Mouse (Mus musculus): ENCODE results near the gene Hist1h1t.
"Not testable (repeated sequence)": the region's sequence is repeated elsewhere in the genome, so short reads cannot be mapped to it uniquely, and the experiment has no call there.

Hist1h1t gene

GRCm38 (mm10) chr13:23699767-23700166, 4.2 kb downstream of the Hist1h1t start:
- no peak for DNase-seq (ENCODE audit: low spot score in 2 of 2)

GRCm38 (mm10) chr13:23700786-23701520, 5.3 kb downstream of the Hist1h1t start:
- peak; percentile 83 to 84 for DNase-seq (ENCODE audit: low spot score in 2 of 2)

DNA sequence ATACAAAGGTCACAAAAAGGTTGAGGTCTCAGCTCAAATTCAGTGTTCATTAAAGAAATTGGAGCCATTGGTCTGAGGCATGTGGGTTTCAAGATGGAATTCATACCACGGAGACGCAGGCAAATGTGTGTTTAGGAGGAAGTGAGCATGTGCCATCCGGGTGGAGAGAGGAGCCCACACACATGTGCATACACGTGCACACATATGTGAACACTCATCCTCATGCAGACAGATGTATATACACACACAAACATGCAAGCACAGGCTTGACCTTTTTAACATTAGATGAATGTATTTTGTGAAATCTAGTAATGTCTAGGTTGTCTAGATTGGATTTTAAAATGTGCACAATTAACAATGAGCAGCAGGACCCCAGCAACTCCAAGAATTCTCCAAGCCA, 6.6 kb downstream of the Hist1h1t start:
- DNase-seq (ENCODE audit: low spot score in 2 of 2) = no peak

GRCm38 (mm10) chr13:23702801-23703200, 7.2 kb downstream of the Hist1h1t start:
- DNase-seq (ENCODE audit: low spot score in 2 of 2) = not testable (repeated sequence)

- no peak for DNase-seq (ENCODE audit: low spot score in 2 of 2)
Measured at GRCm38 (mm10) chr13:23705751-23706356, 10.2 kb downstream of the Hist1h1t start.

GRCm38 (mm10) chr13:23706771-23707170, 11.2 kb downstream of the Hist1h1t start:
- no peak for DNase-seq (ENCODE audit: low spot score in 2 of 2)

- no peak for DNase-seq (ENCODE audit: low spot score in 2 of 2)
Measured at GRCm38 (mm10) chr13:23708041-23708440, 12.4 kb downstream of the Hist1h1t start.

- no peak for DNase-seq (ENCODE audit: low spot score in 2 of 2)
Measured at GRCm38 (mm10) chr13:23708654-23709053, 13.0 kb downstream of the Hist1h1t start.

DNA sequence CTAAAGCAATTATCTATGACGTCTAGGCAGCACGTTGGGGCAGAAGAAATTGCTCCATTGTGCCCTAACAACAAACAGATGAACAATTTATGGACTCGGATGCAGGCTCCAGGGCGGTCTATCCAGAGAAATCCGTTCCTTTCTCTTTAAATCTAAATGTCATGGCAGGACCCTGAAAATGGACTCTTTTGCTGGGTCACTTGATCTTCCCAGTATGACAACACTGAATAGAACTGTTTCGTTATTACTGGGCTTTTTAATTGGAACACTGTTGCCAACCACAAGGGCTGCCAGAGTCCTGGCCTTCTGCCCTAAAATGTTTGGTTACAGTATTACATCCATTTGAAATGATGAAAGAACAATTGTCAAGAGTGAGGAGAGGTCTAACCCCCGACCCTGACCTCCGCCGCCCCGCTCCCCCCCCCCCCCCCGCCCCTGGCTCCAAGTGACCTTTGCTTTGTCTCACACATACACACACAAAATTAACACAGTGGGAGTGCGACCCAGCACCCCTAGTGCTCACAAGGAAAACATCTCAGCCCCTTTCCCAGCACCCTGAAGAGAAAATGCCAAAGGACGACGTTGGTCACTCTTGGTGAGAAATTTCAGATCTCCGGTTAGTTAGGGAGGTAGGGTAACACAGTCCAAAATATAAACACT, 14.2 kb downstream of the Hist1h1t start:
- DNase-seq (ENCODE audit: low spot score in 2 of 2) = peak in 1 of 2 experiments; percentile 11

DNA sequence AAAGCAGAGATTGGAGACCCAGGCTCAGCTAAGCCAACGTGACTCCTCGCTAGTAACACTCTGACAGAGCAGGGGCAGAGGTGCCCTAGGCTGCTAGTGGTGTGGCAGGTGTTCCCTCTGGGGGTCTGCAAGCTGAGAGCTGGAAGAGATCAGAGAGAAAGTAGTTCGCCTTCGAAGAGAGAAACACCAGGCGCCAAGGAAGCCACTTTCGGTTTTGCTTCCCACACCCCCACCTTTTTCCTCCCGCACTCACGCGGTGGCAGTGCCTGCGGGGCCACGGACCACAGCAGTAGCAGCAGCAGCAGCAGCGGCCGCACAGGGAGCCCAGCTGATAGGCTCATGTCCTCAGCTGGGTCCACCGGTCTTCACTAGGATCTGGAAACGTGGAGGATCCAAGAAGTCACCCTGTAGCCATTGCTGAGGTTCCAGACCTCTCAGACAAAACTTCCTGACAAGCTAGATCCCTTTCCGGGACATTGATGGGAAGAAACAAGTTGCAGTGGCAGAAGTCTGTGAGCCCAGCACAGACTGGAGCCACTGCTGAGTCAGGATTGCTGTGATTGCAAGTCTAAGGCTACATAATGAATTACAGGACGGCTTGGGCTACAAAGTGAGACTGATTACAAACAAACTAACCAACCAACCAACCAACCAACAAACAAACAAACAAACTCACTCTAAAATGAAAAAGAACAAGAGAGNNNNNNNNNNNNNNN, 14.9 kb downstream of the Hist1h1t start, which contains the start of gene Hfe:
TSS of gene Hfe (minus strand) at position 481 of the 716 bp plus-strand sequence.
- peak; percentile 62 to 63 for DNase-seq (ENCODE audit: low spot score in 2 of 2)

DNA sequence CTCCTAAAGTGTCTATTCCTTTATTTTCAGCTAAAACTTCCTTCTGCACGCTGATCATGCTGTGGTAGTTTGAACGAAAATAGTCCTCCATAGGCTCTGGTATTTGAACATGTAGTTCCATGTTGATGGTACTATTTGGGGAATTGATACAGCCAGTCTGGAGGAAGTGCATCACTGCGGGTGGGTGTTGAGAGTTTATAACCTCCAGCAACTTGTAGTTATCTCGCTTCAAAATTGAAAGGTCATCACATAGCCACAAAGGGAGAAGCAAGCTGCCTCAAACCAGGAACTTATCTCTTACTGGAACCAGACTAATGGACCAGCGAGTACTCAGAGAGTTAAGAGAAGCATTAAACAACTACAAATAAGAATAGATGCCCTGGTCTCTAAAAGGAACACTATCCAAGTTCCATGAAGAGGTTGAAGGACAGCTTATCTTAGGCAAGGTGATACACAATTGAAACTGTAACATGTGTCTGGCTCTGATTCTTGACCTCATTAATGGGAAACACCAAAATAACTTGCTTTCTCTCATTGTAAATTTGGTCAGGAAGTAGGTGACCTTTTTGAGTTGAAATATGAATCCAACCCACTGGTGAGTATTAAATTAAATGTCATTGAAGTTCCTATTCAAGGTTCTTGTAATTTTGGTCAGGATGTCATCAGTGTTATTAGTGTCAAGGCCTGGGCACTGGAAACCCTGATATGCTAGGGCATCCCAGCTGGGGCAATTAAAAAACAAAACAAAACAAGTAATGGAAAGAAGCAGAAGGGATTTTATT, 20.8 kb downstream of the Hist1h1t start:
- no peak for DNase-seq (ENCODE audit: low spot score in 2 of 2)

GRCm38 (mm10) chr13:23717176-23717575, 21.6 kb downstream of the Hist1h1t start:
- DNase-seq (ENCODE audit: low spot score in 2 of 2) = no peak

DNA sequence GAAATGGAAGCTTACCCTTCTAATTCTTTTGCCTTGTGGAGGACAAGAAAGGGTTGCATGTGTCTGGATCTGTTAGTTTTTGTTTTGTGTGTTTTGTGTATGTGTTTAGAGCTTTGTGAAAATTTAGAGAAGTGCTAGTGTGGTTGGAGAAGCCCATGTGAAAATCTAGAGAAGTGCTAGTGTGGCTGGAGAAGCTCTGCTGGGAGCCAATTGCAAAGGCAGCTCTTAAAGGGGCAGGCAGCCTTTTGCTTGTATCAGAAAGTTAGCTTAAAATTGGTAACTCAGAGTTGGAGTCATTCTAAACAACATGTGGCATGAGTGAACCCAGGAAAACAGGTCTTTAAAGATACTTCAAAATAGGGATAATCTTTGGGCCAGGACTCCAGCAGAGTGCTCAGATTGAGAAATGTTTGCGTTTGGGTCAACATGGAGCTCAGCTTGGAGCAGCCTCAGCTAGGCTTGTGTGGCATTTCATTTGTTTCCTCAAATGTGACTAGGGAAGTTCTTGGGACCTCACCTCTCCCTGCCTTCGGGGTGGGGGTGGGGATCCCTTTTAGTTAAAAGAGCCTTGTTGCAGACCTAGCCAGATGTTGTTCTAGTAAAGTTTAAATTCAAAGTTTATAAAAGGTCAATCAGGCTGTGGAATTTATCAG, 22.1 kb downstream of the Hist1h1t start:
- DNase-seq (ENCODE audit: low spot score in 2 of 2) = not testable (repeated sequence)

GRCm38 (mm10) chr13:23724239-23724638, 28.6 kb downstream of the Hist1h1t start:
- DNase-seq (ENCODE audit: low spot score in 2 of 2) = no peak

DNA sequence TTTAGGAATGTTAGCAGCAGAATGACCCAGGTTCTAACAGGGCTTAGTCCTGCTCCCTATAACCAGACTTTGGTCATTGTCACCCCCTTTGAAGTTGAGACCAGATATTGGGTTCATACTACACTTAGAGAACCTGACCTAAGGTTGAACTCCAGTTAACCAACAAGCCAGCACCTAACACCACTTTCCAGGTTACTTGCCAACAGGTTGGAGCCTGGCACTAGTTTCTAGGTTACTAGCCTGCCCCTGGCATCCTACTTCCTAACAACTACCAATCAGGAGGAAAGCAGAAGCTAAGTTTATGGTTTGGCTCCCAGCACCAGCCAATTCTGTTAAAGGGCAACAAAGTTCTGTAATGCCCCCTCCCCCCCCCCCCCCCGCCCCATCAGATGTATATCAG, 29.6 kb downstream of the Hist1h1t start:
- no peak for DNase-seq (ENCODE audit: low spot score in 2 of 2)

DNA sequence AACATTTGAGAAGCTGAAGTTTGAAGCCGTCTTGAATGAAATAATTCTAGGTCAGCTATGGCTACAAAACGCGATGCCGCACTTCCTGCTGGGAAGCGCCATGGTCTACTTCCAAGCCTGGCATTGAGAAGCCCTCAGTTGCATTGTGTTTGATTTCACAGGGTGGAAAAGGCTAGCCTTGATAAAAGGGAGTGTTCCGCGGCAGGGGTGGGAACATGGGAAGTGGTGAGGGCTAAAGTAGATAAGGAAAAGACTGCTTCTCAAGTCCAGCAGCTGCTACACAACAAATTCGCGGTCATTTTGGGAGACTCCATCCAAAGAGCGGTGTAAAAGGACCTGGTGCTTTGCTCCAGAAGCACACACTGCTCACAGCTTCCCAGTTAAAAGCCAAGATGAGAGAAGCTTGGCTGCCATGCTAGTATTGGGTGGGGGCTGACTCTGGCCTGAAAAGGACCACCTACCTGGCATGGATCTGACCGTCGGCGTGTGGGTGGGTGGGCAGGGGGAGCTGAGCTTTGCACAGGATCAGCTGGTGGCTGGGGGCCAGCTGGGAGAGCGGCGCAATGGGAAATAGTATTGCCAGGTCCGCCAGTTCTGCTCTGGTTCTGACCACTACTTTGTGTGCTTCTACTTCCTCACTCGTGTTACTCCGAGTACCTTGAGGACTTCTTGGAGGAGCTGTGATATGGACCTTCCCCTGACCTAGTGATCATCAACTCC, 33.0 kb downstream of the Hist1h1t start:
- DNase-seq (ENCODE audit: low spot score in 2 of 2) = no peak

- no peak for DNase-seq (ENCODE audit: low spot score in 2 of 2)
Measured at GRCm38 (mm10) chr13:23729192-23729525, 33.5 kb downstream of the Hist1h1t start.

GRCm38 (mm10) chr13:23729706-23730105, 34.1 kb downstream of the Hist1h1t start:
- no peak for DNase-seq (ENCODE audit: low spot score in 2 of 2)

GRCm38 (mm10) chr13:23730479-23730878, 34.9 kb downstream of the Hist1h1t start:
- no peak for DNase-seq (ENCODE audit: low spot score in 2 of 2)

DNA sequence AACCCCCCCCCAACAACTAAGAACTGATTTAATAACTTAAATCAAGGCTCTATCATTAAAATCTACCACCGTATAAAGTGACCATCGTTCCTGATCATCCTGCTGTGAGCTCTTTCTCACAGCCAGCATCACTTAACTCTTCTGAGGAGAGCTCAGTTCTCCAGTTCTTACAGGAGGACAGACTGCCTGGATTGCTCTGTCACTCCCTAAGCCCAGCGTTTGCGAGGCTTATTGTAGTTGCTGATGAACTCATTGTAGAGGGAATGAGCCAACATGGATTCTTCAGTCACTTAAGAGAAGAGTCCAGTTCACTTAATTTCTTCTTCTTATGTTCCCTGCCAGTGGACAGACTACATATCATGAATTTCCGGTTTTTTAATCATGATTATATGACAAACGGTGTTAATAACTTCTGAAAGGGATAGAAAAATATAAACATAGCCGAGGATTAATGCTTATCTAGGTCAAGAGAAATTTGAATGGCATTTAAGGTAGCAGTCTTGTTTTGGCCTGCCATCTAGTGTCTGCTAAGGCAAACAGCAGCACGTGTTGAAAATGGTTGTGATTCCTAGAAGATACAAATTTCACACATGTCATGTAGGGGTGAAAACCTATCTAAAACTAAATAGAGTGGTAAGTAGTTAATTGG, 36.7 kb downstream of the Hist1h1t start:
- DNase-seq (ENCODE audit: low spot score in 2 of 2) = peak in 1 of 2 experiments; percentile 42
